Mouse (Mus musculus) retina, adult 2 months (tissue): ENCODE measurements around the gene Erp44.
A peak's percentile ranks its signal among the peaks of the same experiment; 100 is the strongest.

ENCODE experiments used
- DNase-seq: peaks from one replicate; pipeline ENCODE4 v3.0.0-alpha.2; 2012; ENCODE audit warnings: low read depth, low spot score

Erp44 gene

GRCm38 (mm10) chr4:48239046-48239445 is 40.3 kb downstream of the Erp44 start:
- no peak for DNase-seq

GRCm38 (mm10) chr4:48236721-48237120 is 42.6 kb downstream of the Erp44 start:
- no peak for DNase-seq

GRCm38 (mm10) chr4:48226800-48227199 is 52.6 kb downstream of the Erp44 start:
- no peak for DNase-seq

GRCm38 (mm10) chr4:48225604-48226003 is 53.8 kb downstream of the Erp44 start:
- DNase-seq: no peak

GRCm38 (mm10) chr4:48225173-48225572 is 54.2 kb downstream of the Erp44 start:
- peak; percentile 45 for DNase-seq

- no peak for DNase-seq
These were observed 75.8 kb downstream of the Erp44 start for GRCm38 (mm10) chr4:48203564-48203963.

- DNase-seq: no peak
These were observed 80.9 kb downstream of the Erp44 start for GRCm38 (mm10) chr4:48198447-48198846.

GRCm38 (mm10) chr4:48197925-48198324 is 81.4 kb downstream of the Erp44 start:
- no peak for DNase-seq

- no peak for DNase-seq
These were observed 97.1 kb downstream of the Erp44 start for GRCm38 (mm10) chr4:48182115-48182806.

GRCm38 (mm10) chr4:48181366-48181765 is 98.0 kb downstream of the Erp44 start:
- no peak for DNase-seq

- no peak for DNase-seq
These were observed 98.4 kb downstream of the Erp44 start for GRCm38 (mm10) chr4:48180922-48181321.

- no peak for DNase-seq
These were observed 103.7 kb downstream of the Erp44 start for GRCm38 (mm10) chr4:48175666-48176065.

GRCm38 (mm10) chr4:48163851-48164250 is 115.5 kb downstream of the Erp44 start:
- DNase-seq: no peak

GRCm38 (mm10) chr4:48160386-48160785 is 119.0 kb downstream of the Erp44 start:
- no peak for DNase-seq

- no peak for DNase-seq
These were observed 123.5 kb downstream of the Erp44 start for GRCm38 (mm10) chr4:48155864-48156263.

GRCm38 (mm10) chr4:48153229-48153628 is 126.1 kb downstream of the Erp44 start:
- DNase-seq: no peak

- DNase-seq: no peak
These were observed 129.9 kb downstream of the Erp44 start for GRCm38 (mm10) chr4:48149492-48149891.
